Mouse (Mus musculus) embryo, embryonic 10 days (tissue): Measurements from ENCODE around the gene Agap3.

Source experiments
- DNase-seq: peaks from one replicate; pipeline ENCODE4 v3.0.0-alpha.2; 2015; ENCODE audit warnings: low spot score

The Agap3 gene

DNA sequence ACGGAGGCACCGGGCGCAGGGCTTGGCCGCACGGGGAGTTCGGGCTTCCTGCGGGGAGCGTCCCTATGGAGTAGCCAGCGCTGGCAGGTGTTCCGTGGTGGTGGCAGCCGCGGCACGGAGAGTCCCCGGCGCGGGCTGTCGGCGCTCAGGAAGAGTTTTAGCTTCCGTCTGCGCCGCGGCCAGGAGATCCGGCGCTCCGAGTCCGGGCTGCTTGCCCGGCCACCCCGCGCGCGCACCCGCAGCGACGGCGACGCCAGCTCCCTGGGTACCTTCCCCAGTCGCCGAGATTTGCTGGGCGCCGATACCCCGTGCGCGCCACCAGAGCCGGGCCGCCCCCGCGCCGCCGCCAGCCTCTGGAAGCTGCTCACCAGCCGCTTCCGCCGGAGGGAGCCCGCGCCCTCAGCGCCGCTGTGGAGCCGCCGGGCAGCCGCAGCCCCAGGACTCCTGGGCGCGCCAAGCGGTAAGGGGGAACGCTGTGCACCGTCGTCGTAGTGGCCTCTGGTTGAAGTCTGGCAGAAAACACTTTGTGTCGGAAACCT is 22.8 kb downstream of the Agap3 start:
- peak; percentile 58 for DNase-seq

GRCm38 (mm10) chr5:24475476-24476241 is 23.7 kb downstream of the Agap3 start:
- DNase-seq: no peak

DNA sequence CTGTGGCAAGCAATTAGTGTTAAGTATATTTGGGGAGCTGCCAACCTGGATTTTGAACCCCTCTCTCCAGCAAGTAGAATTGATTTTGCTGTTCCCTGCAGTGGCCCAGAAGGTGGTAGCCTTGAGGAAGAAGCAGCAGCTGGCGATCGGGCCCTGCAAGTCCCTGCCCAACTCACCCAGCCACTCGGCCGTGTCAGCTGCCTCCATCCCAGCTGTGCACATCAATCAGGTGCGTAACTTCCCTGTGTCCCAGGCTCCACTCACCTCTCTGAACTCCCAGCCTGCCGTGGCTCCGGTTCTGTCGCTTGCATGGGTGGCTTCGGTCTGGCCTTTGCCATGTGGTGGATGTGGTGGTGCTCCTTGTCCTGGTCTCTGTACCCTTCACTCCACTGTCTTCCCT is 25.9 kb downstream of the Agap3 start:
- no peak for DNase-seq

DNA sequence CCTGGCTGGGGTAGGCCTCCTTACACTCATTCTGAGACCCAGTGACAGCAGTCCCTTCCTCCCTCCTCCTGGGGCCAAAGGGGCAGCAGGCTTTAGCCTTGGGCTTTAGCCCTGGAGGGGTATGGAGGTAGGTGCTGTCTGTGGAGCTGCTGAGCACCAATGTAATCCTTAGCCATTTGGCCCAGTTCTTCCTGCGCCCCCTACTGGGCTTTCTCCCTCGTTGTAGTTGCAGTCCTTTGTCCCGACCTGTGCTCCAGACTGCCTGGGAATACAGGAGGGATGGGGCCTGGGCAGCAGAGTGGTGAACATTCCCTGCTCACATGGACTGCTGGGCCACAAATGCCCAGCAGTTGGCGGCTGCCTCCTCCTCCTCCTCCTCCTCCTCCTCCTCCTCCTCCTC is 29.7 kb downstream of the Agap3 start:
- peak; percentile 86 for DNase-seq

DNA sequence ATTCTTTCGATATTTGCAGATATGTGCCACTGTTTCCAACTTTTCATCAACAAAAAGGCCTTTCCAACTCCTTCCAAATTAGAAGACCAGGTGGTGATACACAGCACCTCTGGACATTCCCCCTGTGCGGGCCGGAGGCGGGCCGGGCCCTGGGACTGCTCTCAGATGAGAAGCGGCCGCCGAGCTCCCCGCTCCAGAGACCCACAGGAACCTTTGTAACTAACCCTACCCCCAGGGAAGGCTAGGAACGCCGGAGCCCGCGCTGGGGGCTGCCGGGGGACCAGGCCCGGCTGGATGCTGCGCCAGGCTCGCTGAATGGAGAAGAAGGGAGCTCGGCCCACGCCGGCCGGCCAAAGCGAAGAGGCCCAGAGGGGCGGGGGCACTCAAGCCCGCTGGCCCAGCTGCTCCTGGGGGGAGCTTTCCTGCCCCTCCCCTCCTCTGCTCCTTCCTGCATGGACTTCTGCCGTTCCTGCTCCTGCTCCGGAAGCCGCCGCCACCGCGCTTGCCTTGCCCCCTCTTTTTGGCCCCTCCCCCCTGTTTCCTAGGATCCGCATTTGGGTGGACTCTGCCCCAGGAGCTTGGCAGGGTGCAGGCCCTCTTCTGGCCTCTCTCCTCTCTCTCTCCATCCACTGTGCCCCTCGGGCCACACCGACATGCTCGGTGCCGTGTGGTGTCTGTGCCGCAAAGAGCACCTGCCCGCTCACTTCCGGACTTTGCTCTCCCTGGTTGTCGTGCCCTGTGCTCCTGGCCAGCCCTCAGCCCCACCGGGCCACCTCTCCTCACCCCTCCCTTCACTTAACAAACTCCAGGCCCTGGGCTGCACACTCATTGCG is 30.5 kb downstream of the Agap3 start:
- DNase-seq: no peak

GRCm38 (mm10) chr5:24483326-24483725 is 31.3 kb downstream of the Agap3 start:
- DNase-seq: peak; percentile 83

GRCm38 (mm10) chr5:24484963-24485362 is 33.0 kb downstream of the Agap3 start:
- peak; percentile 43 for DNase-seq

- peak; percentile 94 for DNase-seq
These were observed 34.1 kb downstream of the Agap3 start for GRCm38 (mm10) chr5:24486097-24486496.

DNA sequence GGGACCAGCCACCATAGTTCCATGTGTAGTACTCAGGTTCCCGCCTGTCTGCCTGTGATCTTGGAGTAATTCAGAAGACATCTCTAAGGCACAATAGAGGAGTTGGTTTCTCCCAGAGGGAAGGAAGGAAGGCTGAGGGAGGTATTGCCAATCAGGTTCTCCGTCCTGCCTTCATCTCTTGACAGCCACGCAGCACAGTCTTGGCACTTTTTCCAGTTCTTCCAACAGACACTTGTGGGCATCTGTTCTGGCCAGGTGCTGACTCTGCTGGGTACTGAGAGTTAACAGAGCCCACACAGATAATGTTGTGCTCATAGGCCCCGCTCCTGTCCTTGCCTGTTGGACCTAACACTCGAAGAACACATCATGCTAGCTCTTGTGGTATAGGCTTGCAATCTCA is 34.8 kb downstream of the Agap3 start:
- DNase-seq: no peak

GRCm38 (mm10) chr5:24490413-24490920 is 38.5 kb downstream of the Agap3 start:
- DNase-seq: no peak

DNA sequence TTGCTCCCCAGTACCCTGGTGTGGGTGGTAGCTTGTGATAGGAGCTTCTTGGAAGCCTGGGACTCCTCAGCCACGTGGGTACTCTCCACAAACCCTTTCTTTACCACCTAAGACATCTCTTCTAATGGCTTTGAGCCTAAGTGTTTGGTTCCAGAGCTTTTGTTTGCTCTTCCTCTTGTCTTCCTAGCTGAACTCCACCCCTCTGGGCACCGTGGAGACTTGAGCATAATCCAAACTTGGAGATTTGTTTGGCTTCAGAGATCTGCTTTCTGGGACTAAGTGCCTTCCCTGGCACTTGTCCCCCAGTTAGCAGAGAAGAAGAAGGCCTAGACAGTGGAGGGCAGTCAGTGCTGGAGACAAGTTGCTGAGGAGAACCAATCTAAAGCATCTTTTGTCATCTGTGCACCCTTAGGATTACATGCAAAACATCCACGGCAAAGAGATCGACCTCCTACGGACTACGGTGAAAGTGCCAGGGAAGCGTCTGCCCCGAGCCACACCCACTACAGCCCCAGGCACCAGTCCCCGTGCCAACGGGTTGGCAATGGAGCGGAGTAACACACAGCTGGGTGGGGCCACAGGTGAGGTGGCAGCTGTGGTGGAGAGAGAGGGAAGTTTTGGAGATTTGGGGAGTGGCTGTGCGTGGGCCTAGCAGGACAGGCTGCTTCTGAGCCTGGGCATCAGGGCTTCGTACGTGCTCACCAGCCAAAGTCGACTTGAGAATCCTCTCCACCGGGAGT is 40.7 kb downstream of the Agap3 start:
- DNase-seq: no peak

DNA sequence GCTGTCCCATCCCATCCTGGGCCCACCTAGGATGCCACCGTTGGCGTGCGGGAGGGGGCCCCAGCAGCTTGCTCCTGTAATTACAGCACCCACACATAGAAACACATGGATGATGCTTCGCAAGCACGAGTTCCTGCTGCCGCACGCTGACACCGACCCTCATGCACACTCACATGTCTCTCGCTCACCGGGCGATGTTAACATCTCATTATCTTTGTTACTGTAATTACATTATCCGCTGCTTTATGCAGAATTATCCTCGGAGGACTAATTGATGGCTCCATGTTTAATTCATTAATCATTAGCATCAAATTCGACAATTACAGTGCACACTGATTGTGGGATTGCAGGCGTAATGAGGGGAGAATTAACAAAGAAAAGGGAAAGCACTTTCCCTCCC is 43.0 kb downstream of the Agap3 start:
- DNase-seq: no peak

DNA sequence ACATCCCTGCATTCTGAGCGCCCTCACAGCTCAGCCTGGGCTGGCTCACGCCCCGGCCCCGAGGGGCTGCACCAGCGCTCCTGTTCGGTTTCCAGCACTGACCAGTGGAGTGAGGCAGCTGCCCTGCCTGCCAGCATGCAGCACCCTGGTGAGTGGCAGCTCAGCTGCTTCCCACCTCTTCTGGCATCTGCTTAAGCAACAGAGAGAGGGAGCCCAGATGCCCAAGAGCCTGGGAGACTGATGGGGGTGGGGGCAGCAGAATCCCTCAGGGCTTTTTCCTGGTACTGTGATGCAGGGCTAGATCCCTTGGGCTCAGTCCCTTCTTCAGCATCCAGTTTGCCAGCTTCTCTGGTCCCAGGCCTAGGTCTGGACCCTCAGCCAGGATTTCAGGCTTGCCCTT is 44.8 kb downstream of the Agap3 start:
- no peak for DNase-seq

DNA sequence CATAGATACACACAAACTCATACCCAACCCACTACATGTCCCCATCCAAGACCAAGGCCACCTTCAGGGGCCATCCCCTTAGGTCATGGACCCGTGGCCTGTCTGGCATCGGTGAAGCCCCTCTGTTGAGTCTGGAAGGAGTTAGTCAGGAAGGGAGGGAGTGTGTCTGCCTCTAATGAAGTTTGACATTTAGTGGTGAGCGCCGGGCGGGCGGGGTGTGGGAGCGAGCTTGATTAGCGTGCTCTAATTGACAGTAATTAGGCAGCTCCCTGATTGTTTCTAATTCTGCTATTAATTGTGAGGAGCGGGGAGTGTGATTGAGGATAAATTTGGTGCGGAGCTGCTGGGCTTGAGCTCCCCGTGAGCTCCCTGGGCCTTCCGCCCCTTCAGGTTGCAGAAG is 45.5 kb downstream of the Agap3 start:
- no peak for DNase-seq

- DNase-seq: no peak
These were observed 47.1 kb downstream of the Agap3 start for GRCm38 (mm10) chr5:24499113-24499512.

DNA sequence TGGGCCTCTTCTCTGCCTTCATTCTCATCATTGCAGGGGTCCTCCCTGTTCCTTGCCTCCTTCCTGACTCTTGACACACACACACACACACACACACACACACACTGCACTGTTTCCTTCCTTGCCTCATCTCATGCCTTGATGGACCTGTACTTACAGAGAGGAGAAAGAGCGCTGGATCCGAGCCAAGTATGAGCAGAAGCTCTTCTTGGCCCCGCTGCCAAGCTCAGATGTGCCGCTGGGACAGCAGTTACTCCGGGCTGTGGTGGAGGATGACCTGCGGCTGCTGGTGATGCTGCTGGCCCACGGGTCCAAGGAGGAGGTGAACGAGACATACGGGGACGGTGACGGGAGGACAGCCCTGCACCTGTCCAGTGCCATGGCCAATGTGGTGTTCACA is 48.9 kb downstream of the Agap3 start:
- DNase-seq: no peak

DNA sequence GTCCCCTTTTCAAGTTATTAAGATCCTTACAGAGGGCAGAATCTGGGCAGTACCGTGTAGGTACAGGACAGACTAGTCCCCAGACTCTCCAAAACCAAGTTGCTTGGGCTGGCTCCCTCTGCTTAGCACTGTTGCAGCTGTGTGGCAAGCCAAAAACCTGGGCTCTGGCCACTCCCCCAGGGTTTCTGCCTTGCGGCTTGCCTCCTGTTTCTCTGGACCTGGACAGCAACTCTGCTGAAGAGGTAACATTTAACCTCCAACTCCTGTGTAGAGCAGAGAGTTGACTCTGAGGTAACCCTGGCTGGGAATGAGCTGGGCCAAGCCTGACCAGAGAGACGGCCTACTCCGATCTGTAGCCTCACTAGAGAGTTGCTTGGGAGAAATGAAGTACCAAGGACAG is 50.8 kb downstream of the Agap3 start:
- no peak for DNase-seq

DNA sequence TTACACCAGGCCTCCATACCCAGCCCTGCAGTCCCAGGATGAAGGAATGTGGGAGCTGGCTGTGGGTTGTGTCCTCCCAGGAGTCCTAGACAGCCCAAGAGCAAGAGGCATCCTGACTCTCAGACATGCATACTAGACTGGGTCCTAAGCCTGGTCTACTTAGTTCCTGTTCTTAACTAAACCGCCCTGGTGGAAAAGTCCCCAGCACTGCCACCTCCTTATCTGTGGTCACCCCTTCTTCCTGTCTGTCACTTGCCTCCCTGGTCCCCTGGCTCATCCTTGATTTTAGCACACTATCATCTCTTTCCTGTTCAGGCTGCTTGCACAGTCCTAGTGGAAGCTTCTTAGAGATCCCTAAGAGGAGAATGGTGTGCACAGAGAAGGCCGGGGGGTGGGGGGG is 53.5 kb downstream of the Agap3 start:
- no peak for DNase-seq

DNA sequence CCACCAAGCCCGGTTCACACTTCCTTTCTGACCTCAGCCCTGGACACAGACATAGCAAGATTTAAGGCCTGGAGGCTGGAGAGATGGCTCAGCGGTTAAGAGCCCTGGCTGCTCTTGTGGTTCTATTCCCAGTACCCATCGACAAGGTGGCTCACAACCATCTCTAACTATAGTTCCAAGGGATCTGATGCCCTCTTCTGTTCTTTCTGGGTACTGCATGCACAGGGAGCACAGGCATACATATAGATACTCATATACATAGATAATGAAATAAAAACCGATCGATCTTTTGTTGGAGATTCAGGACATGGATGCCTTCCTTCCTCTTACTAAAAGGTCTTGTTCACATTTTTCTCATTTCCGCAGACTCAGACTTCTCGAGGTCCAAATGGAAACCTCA is 56.4 kb downstream of the Agap3 start:
- DNase-seq: no peak

DNA sequence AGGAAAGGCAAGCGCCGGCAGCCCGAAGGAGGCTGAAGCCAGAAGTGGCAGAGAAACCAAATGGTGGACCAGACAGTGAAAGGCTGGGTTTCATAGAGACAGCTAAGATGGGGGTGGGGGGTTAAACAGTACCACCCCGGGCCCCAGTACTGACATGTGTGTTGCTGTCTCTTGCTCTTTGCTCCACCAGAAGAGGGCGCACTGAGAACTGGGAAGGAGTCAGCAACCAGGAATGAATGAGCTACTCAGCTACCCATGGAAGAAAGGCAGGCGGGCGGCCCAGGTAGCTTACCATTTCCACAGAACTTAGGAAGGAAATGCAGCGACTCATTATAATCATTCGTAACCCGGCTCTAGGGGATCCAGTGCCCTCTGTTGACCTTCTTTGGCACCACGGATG is 58.7 kb downstream of the Agap3 start:
- no peak for DNase-seq

- DNase-seq: no peak
These were observed 60.3 kb downstream of the Agap3 start for GRCm38 (mm10) chr5:24512271-24512670.

DNA sequence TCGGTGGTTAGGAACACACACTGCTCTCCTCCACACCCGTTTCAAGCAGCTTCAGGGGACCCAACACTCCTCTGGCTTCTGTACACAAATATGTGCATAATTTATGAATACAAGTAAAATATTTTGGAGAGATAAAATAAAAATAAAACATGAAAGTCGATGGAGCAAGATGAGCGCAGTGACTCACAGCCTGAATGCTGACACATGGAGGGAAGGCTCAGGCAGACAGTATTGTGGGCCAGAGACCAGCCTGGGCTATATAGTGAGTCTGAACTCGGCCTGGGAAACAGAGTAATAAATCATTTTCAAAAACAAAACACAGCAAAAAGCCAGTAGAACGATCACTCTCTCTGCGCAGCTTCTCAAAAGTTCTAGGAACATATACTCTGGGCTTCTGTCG is 69.4 kb downstream of the Agap3 start:
- no peak for DNase-seq
